Mouse (Mus musculus): Measurements from ENCODE around the gene Mfsd9. TPM values are rescaled to one million over a fixed set of nuclear protein-coding genes. Genes with fewer than 3 reads are reported as not detected.

Mfsd9 gene
- total and polyA plus RNA-seq, 3 experiments, result not detected

- Histone ChIP-seq H3K36me3 (replicated peaks in 1 of 2; ENCODE audit: control insufficient read depth in 1 of 2, insufficient read depth in 1 of 2, low read length in 1 of 2) (no peaks in the 10 kb centered on the region), H3K27ac (ENCODE audit: insufficient read depth, low read depth) (no peak overlapping the region), H3K79me2 (replicated peaks; ENCODE audit: control insufficient read depth, extremely low read depth, insufficient read depth, poor library complexity, severe bottlenecking) (no peaks in the 10 kb centered on the region), H3K4me1 (ENCODE audit: control insufficient read depth in 1 of 2, insufficient read depth in 2 of 2) (no peaks in the 10 kb centered on the region), H3K4me3 (replicated peaks in 1 of 3; ENCODE audit: low read depth in 2 of 3, low read length in 2 of 3, poor library complexity in 1 of 3) (no peak overlapping the region), H3K9ac (ENCODE audit: insufficient read depth, low read depth) (no peak overlapping the region), H3K27me3 (replicated peaks) (no peaks in the 10 kb centered on the region), H3K9me3 (replicated peaks; ENCODE audit: low read length) (peaks cover 34% of the 10 kb centered on the region), H3K4me2 (ENCODE audit: insufficient read depth, low read depth, poor library complexity, severe bottlenecking) (no peak overlapping the region)
- in situ Hi-C loops (cut with MboI; ENCODE audit: low pct_ligation_motif_present, low pct_unique_long_range_greater_than_20kb, low sequenced_read_pairs) (no loop called here), dilution Hi-C loops (cut with MboI; ENCODE audit: extremely low pct_ligation_motif_present, extremely low pct_unique_long_range_greater_than_20kb, low sequenced_read_pairs) (no loop called here)
- DNase-seq (ENCODE audit: extremely low read depth), result no peak
- TF ChIP-seq ZMIZ1 (IDR thresholded peaks at IDR 0.05; ENCODE audit: low read depth, low read length), result no peak
- TF ChIP-seq ZNF384 (IDR thresholded peaks at IDR 0.05; ENCODE audit: low read depth, low read length), result no peak
- TF ChIP-seq JUND (conservative IDR thresholded peaks at IDR 0.05; ENCODE audit: low read depth, low read length), result no peak
- TF ChIP-seq CHD1 (IDR thresholded peaks at IDR 0.05; ENCODE audit: low read depth, low read length), result no peak
- no peak for TF ChIP-seq ETS1 (conservative IDR thresholded peaks at IDR 0.05; ENCODE audit: low read depth, low read length)
- TF ChIP-seq MYC (IDR thresholded peaks at IDR 0.05; ENCODE audit: low read depth, low read length), result no peak
- TF ChIP-seq TBP (conservative IDR thresholded peaks at IDR 0.05; ENCODE audit: low read depth, low read length), result no peak
These were observed 52.8 kb downstream of the Mfsd9 start for GRCm38 (mm10) chr1:40737671-40738070.

GRCm38 (mm10) chr1:40728636-40729035 lies 61.9 kb downstream of the Mfsd9 start:
- TF ChIP-seq MYC (IDR thresholded peaks at IDR 0.05; ENCODE audit: low read depth, low read length) (no peak), SMC3 (IDR thresholded peaks at IDR 0.05; ENCODE audit: low read depth, low read length) (no peak), ETS1 (conservative IDR thresholded peaks at IDR 0.05; ENCODE audit: low read depth, low read length) (no peak), USF1 (IDR thresholded peaks at IDR 0.05; ENCODE audit: low read depth, low read length) (no peak), UBTF (IDR thresholded peaks at IDR 0.05; ENCODE audit: low read depth, low read length) (no peak), ZKSCAN1 (IDR thresholded peaks at IDR 0.05; ENCODE audit: borderline replicate concordance, low read depth, low read length) (no peak), EP300 (IDR thresholded peaks at IDR 0.05; ENCODE audit: low read length) (no peak), TCF12 (IDR thresholded peaks at IDR 0.05; ENCODE audit: low read depth, low read length) (no peak), ZC3H11A (IDR thresholded peaks at IDR 0.05; ENCODE audit: low read depth, low read length) (no peak), BHLHE40 (IDR thresholded peaks at IDR 0.05; ENCODE audit: low read depth, low read length) (no peak)
- no peak overlapping the region for H3K4me2 ChIP-seq (ENCODE audit: insufficient read depth, low read depth, poor library complexity, severe bottlenecking)
- no peaks in the 10 kb centered on the region for H3K36me3 ChIP-seq (replicated peaks in 1 of 2; ENCODE audit: control insufficient read depth in 1 of 2, insufficient read depth in 1 of 2, low read length in 1 of 2)
- no peak for DNase-seq (ENCODE audit: extremely low read depth)
- in situ Hi-C loops (cut with MboI; ENCODE audit: low pct_ligation_motif_present, low pct_unique_long_range_greater_than_20kb, low sequenced_read_pairs), result no loop called here
- no peaks in the 10 kb centered on the region for H3K79me2 ChIP-seq (replicated peaks; ENCODE audit: control insufficient read depth, extremely low read depth, insufficient read depth, poor library complexity, severe bottlenecking)
- H3K9ac ChIP-seq (ENCODE audit: insufficient read depth, low read depth), result no peak overlapping the region
- no peaks in the 10 kb centered on the region for H3K27me3 ChIP-seq (replicated peaks)
- H3K9me3 ChIP-seq (replicated peaks; ENCODE audit: low read length), result peaks cover 8% of the 10 kb centered on the region
- H3K4me3 ChIP-seq (replicated peaks in 1 of 3; ENCODE audit: low read depth in 2 of 3, low read length in 2 of 3, poor library complexity in 1 of 3), result no peak overlapping the region
- dilution Hi-C loops (cut with MboI; ENCODE audit: extremely low pct_ligation_motif_present, extremely low pct_unique_long_range_greater_than_20kb, low sequenced_read_pairs), result no loop called here
- H3K4me1 ChIP-seq (ENCODE audit: control insufficient read depth in 1 of 2, insufficient read depth in 2 of 2), result no peaks in the 10 kb centered on the region
- no peak overlapping the region for H3K27ac ChIP-seq (ENCODE audit: insufficient read depth, low read depth)
